Mouse (Mus musculus) cortical plate, adult 2 months (tissue): ENCODE results near the gene Tanc1.

Experiments used
- CTCF ChIP-seq: fragments of 200-500 bp; IDR thresholded peaks from 2 replicates; pipeline ENCODE4 v1.5.1; 2011; ENCODE audit warnings: mild to moderate bottlenecking, control low read depth, low read length; ENCODE audit not compliant: insufficient read depth; ENCODE audit errors: extremely low read depth
- POLR2A ChIP-seq: fragments of 200-500 bp; IDR thresholded peaks from 2 replicates; pipeline ENCODE4 v1.6.1; 2011; ENCODE audit warnings: mild to moderate bottlenecking, low read length, control low read depth; ENCODE audit not compliant: insufficient read depth; ENCODE audit errors: extremely low read depth

- TF ChIP-seq CTCF (no peak), POLR2A (no peak)
Measured at GRCm38 (mm10) chr2:59601452-59601851, 10.4 kb upstream of the Tanc1 start.
